Mouse (Mus musculus) bone marrow, adult 2 months (tissue): Measurements from ENCODE around the gene Fam107b.

ENCODE experiments used
- CTCF ChIP-seq: fragments of 200-500 bp; IDR thresholded peaks from 2 replicates; pipeline ENCODE4 v1.5.1; 2011; ENCODE audit warnings: low read length, control low read depth; ENCODE audit not compliant: control insufficient read depth, insufficient read depth
- POLR2A ChIP-seq: fragments of 200-500 bp; IDR thresholded peaks from 2 replicates; pipeline ENCODE4 v1.6.1; 2011; ENCODE audit warnings: low read depth, mild to moderate bottlenecking, control low read depth, low read length, borderline replicate concordance; ENCODE audit not compliant: control insufficient read depth

- no peak for TF ChIP-seq CTCF
- TF ChIP-seq POLR2A, result no peak
Measured at GRCm38 (mm10) chr2:3602599-3602998, 32.3 kb downstream of the Fam107b start.
